Mouse (Mus musculus): ENCODE data around the gene Pik3r3. TPM values are rescaled to one million over a fixed set of nuclear protein-coding genes. Genes with fewer than 3 reads are reported as not detected.

The Pik3r3 gene
- total and polyA plus RNA-seq, 2 experiments from 2014 or later: 30.8 to 51.3 TPM

GRCm38 (mm10) chr4:116219056-116219455 lies 2.4 kb upstream of the Pik3r3 start:
- no peak overlapping the region for H3K4me3 ChIP-seq (ENCODE audit: low read depth, low read length)
- no peaks in the 10 kb centered on the region for H3K4me1 ChIP-seq (ENCODE audit: insufficient read depth)
- 64% methylated on average over 1 of the region's 1 CpGs for WGBS
- no peak overlapping the region for H3K27ac ChIP-seq (ENCODE audit: low read depth, low read length)
- no peak overlapping the region for H3K4me2 ChIP-seq (ENCODE audit: low read depth)
- TF ChIP-seq CTCF (IDR thresholded peaks at IDR 0.05; ENCODE audit: low read depth): no peak
- H3K27me3 ChIP-seq (ENCODE audit: insufficient read depth, low read length): no peaks in the 10 kb centered on the region
- H3K9ac ChIP-seq: no peak overlapping the region
- no peak for DNase-seq
- ATAC-seq: no peak
- no peaks in the 10 kb centered on the region for H3K9me3 ChIP-seq (ENCODE audit: low read length)
- no peaks in the 10 kb centered on the region for H3K36me3 ChIP-seq (ENCODE audit: insufficient read depth)

GRCm38 (mm10) chr4:116220071-116220650 lies 1.3 kb upstream of the Pik3r3 start:
- no peaks in the 10 kb centered on the region for H3K27me3 ChIP-seq (ENCODE audit: insufficient read depth, low read length)
- no peak for TF ChIP-seq CTCF (IDR thresholded peaks at IDR 0.05; ENCODE audit: low read depth)
- H3K4me3 ChIP-seq (ENCODE audit: low read depth, low read length): peak overlapping the region; percentile 84
- WGBS: 4% methylated on average over 6 of the region's 6 CpGs
- ATAC-seq (no peak), DNase-seq (peak; percentile 31)
- H3K4me1 ChIP-seq (ENCODE audit: insufficient read depth): no peaks in the 10 kb centered on the region
- H3K9me3 ChIP-seq (ENCODE audit: low read length): no peaks in the 10 kb centered on the region
- H3K27ac ChIP-seq (ENCODE audit: low read depth, low read length): peak overlapping the region; percentile 99
- H3K9ac ChIP-seq: peak overlapping the region; percentile 88
- H3K36me3 ChIP-seq (ENCODE audit: insufficient read depth): no peaks in the 10 kb centered on the region
- peak overlapping the region; percentile 65 for H3K4me2 ChIP-seq (ENCODE audit: low read depth)

- Histone ChIP-seq H3K4me1 (ENCODE audit: insufficient read depth) (no peaks in the 10 kb centered on the region), H3K36me3 (ENCODE audit: insufficient read depth) (no peaks in the 10 kb centered on the region), H3K9ac (peak overlapping the region; percentile 88), H3K27me3 (ENCODE audit: insufficient read depth, low read length) (no peaks in the 10 kb centered on the region), H3K4me2 (ENCODE audit: low read depth) (peak overlapping the region; percentile 65), H3K9me3 (ENCODE audit: low read length) (no peaks in the 10 kb centered on the region), H3K27ac (ENCODE audit: low read depth, low read length) (peak overlapping the region; percentile 99), H3K4me3 (ENCODE audit: low read depth, low read length) (peak overlapping the region; percentile 84)
- 1% methylated on average over 25 of the region's 26 CpGs for WGBS
- ATAC-seq (peak; percentile 66), DNase-seq (no peak)
- no peak for TF ChIP-seq CTCF (IDR thresholded peaks at IDR 0.05; ENCODE audit: low read depth)
Observed at GRCm38 (mm10) chr4:116220780-116221139, 658 bp upstream of the Pik3r3 start.

- DNase-seq: peak; percentile 46
- no peaks in the 10 kb centered on the region for H3K4me1 ChIP-seq (ENCODE audit: insufficient read depth)
- H3K9ac ChIP-seq: peak overlapping the region; percentile 88
- peak overlapping the region; percentile 84 for H3K4me3 ChIP-seq (ENCODE audit: low read depth, low read length)
- peak overlapping the region; percentile 99 for H3K27ac ChIP-seq (ENCODE audit: low read depth, low read length)
- no peak for TF ChIP-seq CTCF (IDR thresholded peaks at IDR 0.05; ENCODE audit: low read depth)
- 1% methylated on average over 23 of the region's 23 CpGs for WGBS
- peak overlapping the region; percentile 53 for H3K4me2 ChIP-seq (ENCODE audit: low read depth)
- ATAC-seq: no peak
- H3K9me3 ChIP-seq (ENCODE audit: low read length): no peaks in the 10 kb centered on the region
- no peaks in the 10 kb centered on the region for H3K27me3 ChIP-seq (ENCODE audit: insufficient read depth, low read length)
- no peaks in the 10 kb centered on the region for H3K36me3 ChIP-seq (ENCODE audit: insufficient read depth)
Observed at GRCm38 (mm10) chr4:116221996-116222842, 801 bp downstream of the Pik3r3 start.

- H3K4me3 ChIP-seq (ENCODE audit: low read depth, low read length): peak overlapping the region; percentile 84
- ATAC-seq (no peak), DNase-seq (peak; percentile 30)
- under 1% methylated on average over 6 of the region's 6 CpGs for WGBS
- no peaks in the 10 kb centered on the region for H3K36me3 ChIP-seq (ENCODE audit: insufficient read depth)
- no peak for TF ChIP-seq CTCF (IDR thresholded peaks at IDR 0.05; ENCODE audit: low read depth)
- H3K4me2 ChIP-seq (ENCODE audit: low read depth): peak overlapping the region; percentile 53
- H3K9me3 ChIP-seq (ENCODE audit: low read length): no peaks in the 10 kb centered on the region
- peak overlapping the region; percentile 99 for H3K27ac ChIP-seq (ENCODE audit: low read depth, low read length)
- no peaks in the 10 kb centered on the region for H3K4me1 ChIP-seq (ENCODE audit: insufficient read depth)
- no peaks in the 10 kb centered on the region for H3K27me3 ChIP-seq (ENCODE audit: insufficient read depth, low read length)
- H3K9ac ChIP-seq: peak overlapping the region; percentile 88
Observed at GRCm38 (mm10) chr4:116222843-116223119, 1.4 kb downstream of the Pik3r3 start.

- Histone ChIP-seq H3K9ac (no peak overlapping the region), H3K4me2 (ENCODE audit: low read depth) (no peak overlapping the region), H3K27ac (ENCODE audit: low read depth, low read length) (no peak overlapping the region), H3K4me3 (ENCODE audit: low read depth, low read length) (no peak overlapping the region), H3K36me3 (ENCODE audit: insufficient read depth) (no peaks in the 10 kb centered on the region; the same call in 1 of the 2 replicates), H3K9me3 (ENCODE audit: low read length) (no peaks in the 10 kb centered on the region), H3K27me3 (ENCODE audit: insufficient read depth, low read length) (no peaks in the 10 kb centered on the region), H3K4me1 (ENCODE audit: insufficient read depth) (no peaks in the 10 kb centered on the region)
- no peak for DNase-seq
- TF ChIP-seq CTCF (IDR thresholded peaks at IDR 0.05; ENCODE audit: low read depth): no peak
- 83% methylated on average over 3 of the region's 3 CpGs for WGBS
- ATAC-seq: no peak
Observed at GRCm38 (mm10) chr4:116243377-116243776, 22.0 kb downstream of the Pik3r3 start.

- H3K27me3 ChIP-seq (ENCODE audit: insufficient read depth, low read length): no peaks in the 10 kb centered on the region
- H3K4me3 ChIP-seq (ENCODE audit: low read depth, low read length): no peak overlapping the region
- no peak for ATAC-seq
- no peaks in the 10 kb centered on the region for H3K4me1 ChIP-seq (ENCODE audit: insufficient read depth)
- DNase-seq: no peak
- no peak overlapping the region for H3K4me2 ChIP-seq (ENCODE audit: low read depth)
- no peaks in the 10 kb centered on the region for H3K9me3 ChIP-seq (ENCODE audit: low read length)
- no peaks in the 10 kb centered on the region; the same call in 1 of the 2 replicates for H3K36me3 ChIP-seq (ENCODE audit: insufficient read depth)
- no peak overlapping the region for H3K9ac ChIP-seq
- WGBS: 81% methylated on average over 2 of the region's 2 CpGs
- no peak for TF ChIP-seq CTCF (IDR thresholded peaks at IDR 0.05; ENCODE audit: low read depth)
- H3K27ac ChIP-seq (ENCODE audit: low read depth, low read length): no peak overlapping the region
Observed at GRCm38 (mm10) chr4:116244240-116244639, 22.8 kb downstream of the Pik3r3 start.
